Mouse (Mus musculus): ENCODE results near the gene Kcnj4. TPM values are rescaled to one million over a fixed set of nuclear protein-coding genes. Genes with fewer than 3 reads are reported as not detected.

Kcnj4 gene
- polyA plus RNA-seq (2015; fragmentation: Nextera tagmentation; extraction: Ambion mirVana) = 0.07 TPM in 1 of 2 replicates, not detected in the other

GRCm38 (mm10) chr15:79504707-79505452 is at the start of gene Kcnj4:
TSS of gene Kcnj4 (minus strand) at chr15:79505241.

GRCm38 (mm10) chr15:79546410-79547288 is 41.6 kb upstream of the Kcnj4 start, which contains the start of gene Ddx17:
TSS of gene Ddx17 (minus strand) at chr15:79546741.

GRCm38 (mm10) chr15:79516171-79517096 is 11.4 kb upstream of the Kcnj4 start, which contains the start of gene Kdelr3:
TSS of gene Kdelr3 (plus strand) at chr15:79516411.

GRCm38 (mm10) chr15:79455106-79455810 is 49.8 kb downstream of the Kcnj4 start, which contains the start of gene Csnk1e:
TSS of gene Csnk1e (minus strand) at chr15:79455566.

Small RNA genes lying within 50 kb of the gene (microRNA-seq; reads per million reads assigned to microRNA genes)
- gene Gm44302 = not detected

Other genes with a start within 250 kb of the Kcnj4 start
- 0.98 and 1.1 TPM in 2 replicates for gene Baiap2l2, start 219.7 kb downstream of the Kcnj4 start, polyA plus RNA-seq (2015; fragmentation: Nextera tagmentation; extraction: Ambion mirVana)
- 8.2 and 8.4 TPM in 2 replicates for gene Pla2g6, start 176.9 kb downstream of the Kcnj4 start, polyA plus RNA-seq (2015; fragmentation: Nextera tagmentation; extraction: Ambion mirVana)
- gene Maff, start 158.6 kb downstream of the Kcnj4 start, polyA plus RNA-seq (2015; fragmentation: Nextera tagmentation; extraction: Ambion mirVana) = 6.4 and 10.1 TPM in 2 replicates
- gene Tmem184b, start 101.7 kb downstream of the Kcnj4 start, polyA plus RNA-seq (2015; fragmentation: Nextera tagmentation; extraction: Ambion mirVana) = 43.4 and 48.3 TPM in 2 replicates
- gene Csnk1e, start 49.7 kb downstream of the Kcnj4 start, polyA plus RNA-seq (2015; fragmentation: Nextera tagmentation; extraction: Ambion mirVana) = 41.8 and 51.8 TPM in 2 replicates
- gene Kdelr3, start 11.2 kb upstream of the Kcnj4 start, polyA plus RNA-seq (2015; fragmentation: Nextera tagmentation; extraction: Ambion mirVana) = 141 and 162 TPM in 2 replicates
- 18.3 and 22.5 TPM in 2 replicates for gene Ddx17, start 41.5 kb upstream of the Kcnj4 start, polyA plus RNA-seq (2015; fragmentation: Nextera tagmentation; extraction: Ambion mirVana)
- 2.2 and 2.4 TPM in 2 replicates for gene Dmc1, start 99.9 kb upstream of the Kcnj4 start, polyA plus RNA-seq (2015; fragmentation: Nextera tagmentation; extraction: Ambion mirVana)
- gene Fam227a, start 153.7 kb upstream of the Kcnj4 start, polyA plus RNA-seq (2015; fragmentation: Nextera tagmentation; extraction: Ambion mirVana) = 0.33 and 0.59 TPM in 2 replicates
- gene Cby1, start 154.0 kb upstream of the Kcnj4 start, polyA plus RNA-seq (2015; fragmentation: Nextera tagmentation; extraction: Ambion mirVana) = 25.8 and 26.8 TPM in 2 replicates
- 165 and 179 TPM in 2 replicates for gene Tomm22, start 165.6 kb upstream of the Kcnj4 start, polyA plus RNA-seq (2015; fragmentation: Nextera tagmentation; extraction: Ambion mirVana)
- 13.3 and 13.7 TPM in 2 replicates for gene Josd1, start 182.7 kb upstream of the Kcnj4 start, polyA plus RNA-seq (2015; fragmentation: Nextera tagmentation; extraction: Ambion mirVana)
- gene Gtpbp1, start 185.6 kb upstream of the Kcnj4 start, polyA plus RNA-seq (2015; fragmentation: Nextera tagmentation; extraction: Ambion mirVana) = 19.3 and 20.0 TPM in 2 replicates
- 5.7 and 6.0 TPM in 2 replicates for gene Sun2, start 237.3 kb upstream of the Kcnj4 start, polyA plus RNA-seq (2015; fragmentation: Nextera tagmentation; extraction: Ambion mirVana)